Mouse (Mus musculus): ENCODE results near the gene Eya4. TPM values are rescaled to one million over a fixed set of nuclear protein-coding genes. Genes with fewer than 3 reads are reported as not detected.

Eya4 gene
- total and polyA plus RNA-seq, 3 experiments = 0.24 to 0.46 TPM; not detected in 1

DNA sequence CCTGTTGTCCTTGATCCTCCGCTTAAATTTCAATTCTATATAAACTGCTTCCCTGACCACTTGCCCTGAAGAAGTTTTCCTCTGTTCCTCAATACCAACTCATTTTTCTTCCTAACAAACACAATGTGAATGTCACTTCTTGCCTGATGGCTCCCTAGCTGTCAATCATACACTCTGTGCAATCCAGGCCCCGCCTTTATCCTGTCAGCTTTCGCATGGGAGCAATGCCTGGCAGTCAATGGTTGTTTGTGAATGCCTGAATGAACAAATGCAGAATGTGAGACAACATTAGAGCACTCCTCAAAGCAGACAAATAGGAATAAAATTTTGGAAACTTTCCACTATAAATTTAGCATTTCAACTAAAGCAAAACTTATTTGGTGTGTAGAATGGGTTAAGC, 104.1 kb downstream of the Eya4 start:
- H3K4me1 ChIP-seq (ENCODE audit: control insufficient read depth in 1 of 2, insufficient read depth in 2 of 2, low read length in 2 of 2) = no peaks in the 10 kb centered on the region
- H3K27me3 ChIP-seq (ENCODE audit: control insufficient read depth in 1 of 2, insufficient read depth in 2 of 2, low read length in 2 of 2) = no peaks in the 10 kb centered on the region
- H3K9me3 ChIP-seq (replicated peaks; ENCODE audit: insufficient read depth, low read length) = no peaks in the 10 kb centered on the region
- H3K9ac ChIP-seq (ENCODE audit: control insufficient read depth, low read depth, low read length, poor library complexity, severe bottlenecking) = no peak overlapping the region
- H3K79me2 ChIP-seq (ENCODE audit: control insufficient read depth, insufficient read depth, low read length, poor library complexity) = no peaks in the 10 kb centered on the region
- no peak overlapping the region for H3K27ac ChIP-seq (ENCODE audit: control insufficient read depth, low read depth, low read length)
- DNase-seq (ENCODE audit: low read depth, low spot score) = no peak
- no peaks in the 10 kb centered on the region for H3K36me3 ChIP-seq (ENCODE audit: control insufficient read depth in 1 of 2, insufficient read depth in 2 of 2, low read length in 2 of 2)
- TF ChIP-seq ETS1 (IDR thresholded peaks at IDR 0.05; ENCODE audit: low read depth, low read length) (no peak), MYC (IDR thresholded peaks at IDR 0.05; ENCODE audit: low read depth, low read length) (no peak)
- no peak overlapping the region for H3K4me3 ChIP-seq (ENCODE audit: control insufficient read depth in 1 of 2, insufficient read depth in 1 of 2, low read depth in 2 of 2, low read length in 2 of 2)

DNA sequence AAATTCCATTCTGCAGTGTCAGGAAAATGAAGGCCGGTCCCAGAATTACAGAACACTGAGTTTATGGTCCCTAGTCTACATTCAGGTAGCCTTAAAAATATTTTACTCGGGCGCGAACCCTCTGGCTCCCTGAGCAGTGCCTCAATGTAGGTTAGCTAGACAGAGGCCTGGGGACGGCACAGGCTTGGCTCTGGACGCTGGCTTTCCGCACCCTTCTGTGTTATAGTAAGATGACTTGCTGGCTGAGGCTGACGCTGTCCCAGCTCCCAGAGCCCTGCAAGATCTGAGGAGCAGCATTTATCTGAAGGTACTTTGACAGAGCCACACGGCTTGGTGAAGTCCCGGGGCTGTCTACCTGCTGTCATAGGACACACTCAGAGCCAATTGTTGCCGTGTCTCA, 113.7 kb downstream of the Eya4 start:
- Histone ChIP-seq H3K4me3 (ENCODE audit: control insufficient read depth in 1 of 2, insufficient read depth in 1 of 2, low read depth in 2 of 2, low read length in 2 of 2) (no peak overlapping the region; a peak in 1 of 4 replicates), H3K27me3 (ENCODE audit: control insufficient read depth in 1 of 2, insufficient read depth in 2 of 2, low read length in 2 of 2) (no peaks in the 10 kb centered on the region), H3K9me3 (replicated peaks; ENCODE audit: insufficient read depth, low read length) (no peaks in the 10 kb centered on the region), H3K27ac (ENCODE audit: control insufficient read depth, low read depth, low read length) (no peak overlapping the region), H3K4me1 (ENCODE audit: control insufficient read depth in 1 of 2, insufficient read depth in 2 of 2, low read length in 2 of 2) (no peaks in the 10 kb centered on the region), H3K79me2 (ENCODE audit: control insufficient read depth, insufficient read depth, low read length, poor library complexity) (no peaks in the 10 kb centered on the region), H3K36me3 (ENCODE audit: control insufficient read depth in 1 of 2, insufficient read depth in 2 of 2, low read length in 2 of 2) (no peaks in the 10 kb centered on the region), H3K9ac (ENCODE audit: control insufficient read depth, low read depth, low read length, poor library complexity, severe bottlenecking) (no peak overlapping the region)
- no peak for TF ChIP-seq NRF1 (IDR thresholded peaks at IDR 0.05; ENCODE audit: insufficient read depth, low read depth, low read length, poor library complexity, severe bottlenecking)
- TF ChIP-seq ETS1 (IDR thresholded peaks at IDR 0.05; ENCODE audit: low read depth, low read length) = no peak
- TF ChIP-seq MAFK (IDR thresholded peaks at IDR 0.05; ENCODE audit: borderline replicate concordance, low read depth, low read length) = no peak
- no peak for TF ChIP-seq ZC3H11A (IDR thresholded peaks at IDR 0.05; ENCODE audit: low read depth, low read length)
- no peak for TF ChIP-seq SMC3 (IDR thresholded peaks at IDR 0.05; ENCODE audit: low read depth, low read length)
- TF ChIP-seq TBP (IDR thresholded peaks at IDR 0.05; ENCODE audit: low read depth, low read length) = no peak
- no peak for TF ChIP-seq NELFE (IDR thresholded peaks at IDR 0.05; ENCODE audit: low read depth, low read length)
- no peak for TF ChIP-seq GATA1 (IDR thresholded peaks at IDR 0.05; ENCODE audit: low read depth, low read length)
- TF ChIP-seq MYC (IDR thresholded peaks at IDR 0.05; ENCODE audit: low read depth, low read length) = no peak
- no peak for TF ChIP-seq MXI1 (IDR thresholded peaks at IDR 0.05; ENCODE audit: low read depth, low read length)
- no peak for TF ChIP-seq SIN3A (IDR thresholded peaks at IDR 0.05; ENCODE audit: low read length)
- no peak for TF ChIP-seq E2F4 (IDR thresholded peaks at IDR 0.05; ENCODE audit: borderline replicate concordance, low read depth, low read length)
- no peak for TF ChIP-seq ZNF384 (IDR thresholded peaks at IDR 0.05; ENCODE audit: low read depth, low read length)
- TF ChIP-seq USF1 (IDR thresholded peaks at IDR 0.05; ENCODE audit: low read depth, low read length) = no peak
- DNase-seq (ENCODE audit: low read depth, low spot score) = peak; percentile 8

DNA sequence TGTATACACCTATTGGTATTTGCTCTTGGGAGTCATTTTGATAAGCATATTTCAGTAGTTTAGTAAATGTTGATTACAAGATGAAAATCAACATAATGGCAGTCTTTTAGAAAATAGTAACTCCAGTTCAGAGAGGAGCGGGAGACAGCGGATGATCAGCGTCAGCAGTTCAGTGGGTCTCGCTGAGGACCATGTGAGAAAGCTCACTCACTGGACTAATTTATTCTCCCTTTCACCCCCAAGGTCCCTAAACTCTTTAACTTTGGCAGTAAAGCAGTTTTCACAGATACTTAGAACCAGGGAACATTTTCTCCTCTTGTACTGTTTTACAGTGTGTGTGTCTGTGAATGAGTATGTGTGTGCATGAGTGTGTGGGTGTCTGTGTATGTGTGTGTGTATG, 115.2 kb downstream of the Eya4 start:
- no peak overlapping the region for H3K4me3 ChIP-seq (ENCODE audit: control insufficient read depth in 1 of 2, insufficient read depth in 1 of 2, low read depth in 2 of 2, low read length in 2 of 2)
- no peak overlapping the region for H3K9ac ChIP-seq (ENCODE audit: control insufficient read depth, low read depth, low read length, poor library complexity, severe bottlenecking)
- no peaks in the 10 kb centered on the region for H3K27me3 ChIP-seq (ENCODE audit: control insufficient read depth in 1 of 2, insufficient read depth in 2 of 2, low read length in 2 of 2)
- TF ChIP-seq MAX (IDR thresholded peaks at IDR 0.05; ENCODE audit: low read length) = no peak
- no peak for TF ChIP-seq SMC3 (IDR thresholded peaks at IDR 0.05; ENCODE audit: low read depth, low read length)
- no peak for TF ChIP-seq CTCF (IDR thresholded peaks at IDR 0.05 in 2 of 3, conservative IDR thresholded peaks at IDR 0.05 in 1 of 3; ENCODE audit: control insufficient read depth in 1 of 3, insufficient read depth in 1 of 3, low read depth in 2 of 3, low read length in 3 of 3, poor library complexity in 1 of 3, severe bottlenecking in 1 of 3)
- no peak for TF ChIP-seq NRF1 (IDR thresholded peaks at IDR 0.05; ENCODE audit: insufficient read depth, low read depth, low read length, poor library complexity, severe bottlenecking)
- no peak for TF ChIP-seq USF1 (IDR thresholded peaks at IDR 0.05; ENCODE audit: low read depth, low read length)
- TF ChIP-seq MEF2A (IDR thresholded peaks at IDR 0.05; ENCODE audit: extremely low read depth, insufficient replicate concordance, low read depth, low read length, poor library complexity, severe bottlenecking) = no peak
- H3K79me2 ChIP-seq (ENCODE audit: control insufficient read depth, insufficient read depth, low read length, poor library complexity) = no peaks in the 10 kb centered on the region
- DNase-seq (ENCODE audit: low read depth, low spot score) = no peak
- no peak overlapping the region for H3K27ac ChIP-seq (ENCODE audit: control insufficient read depth, low read depth, low read length)
- H3K4me1 ChIP-seq (ENCODE audit: control insufficient read depth in 1 of 2, insufficient read depth in 2 of 2, low read length in 2 of 2) = no peaks in the 10 kb centered on the region
- H3K9me3 ChIP-seq (replicated peaks; ENCODE audit: insufficient read depth, low read length) = no peaks in the 10 kb centered on the region
- H3K36me3 ChIP-seq (ENCODE audit: control insufficient read depth in 1 of 2, insufficient read depth in 2 of 2, low read length in 2 of 2) = no peaks in the 10 kb centered on the region
